Mouse (Mus musculus) right cerebral cortex, adult 2 months (tissue): Measurements from ENCODE around the gene Foxa2.

Experiments used
- DNase-seq, 2 experiments: peaks; one replicate each; pipeline ENCODE4 v3.0.0; 2021 to 2022; ENCODE audit warnings: low spot score in 2 of 2

Foxa2 gene

DNA sequence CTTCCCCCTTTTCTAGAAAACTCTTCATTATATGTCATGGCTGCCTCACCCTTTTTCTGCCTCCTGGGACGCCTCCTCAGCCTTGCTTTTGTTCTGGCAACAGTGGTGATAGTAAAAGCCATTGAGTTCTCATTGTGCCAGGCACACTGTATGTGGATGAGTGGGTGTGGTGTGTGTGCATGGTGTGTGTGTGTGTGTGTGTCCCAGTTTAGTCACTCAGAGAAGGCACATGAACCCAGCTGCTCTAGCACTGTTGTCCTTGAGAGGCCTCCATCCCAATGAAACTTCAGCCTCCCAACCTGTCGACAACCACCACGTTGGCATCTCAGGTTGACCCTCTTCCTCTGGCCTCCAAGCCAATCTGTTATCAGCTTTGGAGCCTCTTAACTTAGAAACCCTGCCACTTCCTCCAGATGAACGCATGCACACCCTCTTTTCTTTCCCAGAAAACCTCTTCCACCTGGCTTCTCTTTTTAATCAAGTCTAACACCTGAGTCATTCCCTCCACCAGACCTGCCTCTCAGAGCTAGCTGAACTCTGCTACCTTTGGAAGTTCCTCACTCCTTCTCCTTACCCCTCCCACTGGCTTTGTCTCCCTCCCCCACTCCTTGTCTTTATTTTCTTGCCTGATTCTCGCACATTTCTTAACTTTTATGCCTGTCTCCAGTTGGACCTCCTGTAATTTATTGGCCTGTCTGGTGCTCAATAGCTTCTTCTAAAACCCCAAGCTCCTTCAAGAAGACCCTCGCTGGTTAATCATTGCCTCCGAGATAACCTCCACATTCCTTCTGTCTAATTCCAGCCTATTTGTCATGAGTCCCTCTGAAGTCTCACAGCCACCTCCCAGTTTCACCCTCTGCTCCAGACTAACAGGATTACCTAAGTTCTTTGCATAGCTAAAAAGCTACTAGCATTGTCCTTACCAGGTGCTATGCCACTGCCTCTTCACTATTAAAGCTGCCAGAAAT lies 41.9 kb downstream of the Foxa2 start:
- DNase-seq: no peak

GRCm38 (mm10) chr2:148003511-148003910 lies 43.3 kb downstream of the Foxa2 start:
- no peak for DNase-seq

DNA sequence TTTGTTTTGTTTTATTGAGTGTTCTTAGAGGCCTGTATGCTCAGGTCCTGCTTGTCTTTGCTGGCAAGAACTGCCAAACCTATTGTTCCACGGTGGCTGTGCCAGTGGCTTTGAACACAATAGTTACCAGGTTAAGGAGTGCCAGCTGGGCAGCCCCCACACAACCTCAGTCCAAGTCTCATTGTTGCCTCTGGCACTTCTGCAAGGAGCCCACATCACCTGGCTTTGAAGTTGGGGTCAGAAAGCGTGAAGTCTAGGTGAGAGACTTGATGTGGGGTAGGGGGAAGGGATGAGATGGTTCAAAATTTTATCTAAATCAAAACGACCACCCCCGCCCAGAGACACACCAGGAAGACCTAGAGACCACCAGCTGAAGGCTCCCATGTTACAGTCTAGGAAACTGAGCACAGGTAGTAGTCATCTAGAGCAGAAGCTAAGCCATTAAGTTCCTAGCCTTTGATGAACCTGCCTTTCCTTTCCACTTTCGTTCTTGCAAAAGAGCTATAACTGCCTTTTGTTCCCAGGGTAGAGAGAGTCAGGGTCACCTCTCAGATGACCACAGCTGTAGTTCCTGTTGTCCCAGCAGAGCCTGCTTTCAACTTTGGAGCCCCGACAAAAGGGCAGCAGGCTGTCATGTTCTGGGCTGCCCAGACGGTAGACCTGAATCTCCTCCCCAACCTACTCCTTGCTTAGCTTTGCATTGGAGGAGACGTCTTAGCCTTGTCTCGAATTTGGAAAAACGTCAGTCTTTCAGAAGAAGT lies 48.4 kb downstream of the Foxa2 start:
- DNase-seq: no peak

GRCm38 (mm10) chr2:147996781-147997180 lies 50.0 kb downstream of the Foxa2 start:
- DNase-seq: no peak

- no peak for DNase-seq
Observed at GRCm38 (mm10) chr2:147993821-147994220, 52.9 kb downstream of the Foxa2 start.

DNA sequence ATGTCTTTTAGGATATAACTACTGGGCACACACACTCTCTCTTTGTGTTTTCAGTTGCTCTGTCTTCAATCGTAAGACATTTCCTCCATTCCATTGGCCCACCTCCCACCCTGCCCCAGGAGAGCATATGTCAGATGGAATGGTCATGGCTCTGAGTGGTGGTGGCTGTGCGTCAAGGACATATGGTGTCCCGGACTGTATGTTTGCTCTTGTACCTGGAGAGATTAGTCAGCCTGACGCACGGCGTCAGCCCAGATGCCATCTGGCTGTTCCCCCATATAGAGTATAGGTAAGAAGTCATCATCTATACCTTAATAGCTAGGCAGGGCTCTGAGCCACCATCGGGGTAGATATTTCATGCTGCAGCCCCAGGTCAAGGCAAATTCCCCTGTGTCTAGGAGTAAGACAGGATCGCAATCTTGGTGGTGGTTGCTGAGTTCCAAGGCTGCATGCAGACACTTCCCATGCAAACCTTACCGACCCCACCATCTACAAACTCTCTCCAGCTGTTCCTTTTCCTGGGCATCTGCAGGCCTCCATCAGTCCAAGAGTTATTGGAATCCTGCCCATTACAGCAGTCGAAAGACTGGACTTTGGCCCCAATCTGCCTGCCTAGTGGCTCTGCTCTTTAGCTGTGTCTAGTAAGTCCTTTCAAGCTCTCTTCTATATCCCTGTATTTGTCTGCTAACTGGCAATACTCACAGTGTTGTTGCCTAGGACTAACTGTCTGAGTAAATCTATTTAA lies 53.7 kb downstream of the Foxa2 start:
- no peak for DNase-seq
